Mouse (Mus musculus) CD4-positive helper T cell, adult 2 months (primary cell): ENCODE data around the gene Haao.

Experiments
- DNase-seq: peaks from one replicate; pipeline ENCODE4 v3.0.0-alpha.2; 2012; ENCODE audit warnings: low read depth, missing footprints, low spot score

Gene Haao

GRCm38 (mm10) chr17:83790158-83790557 lies 57.6 kb downstream of the Haao start:
- DNase-seq: no peak

GRCm38 (mm10) chr17:83786418-83786817 lies 61.3 kb downstream of the Haao start:
- DNase-seq: no peak

GRCm38 (mm10) chr17:83782740-83783139 lies 65.0 kb downstream of the Haao start:
- DNase-seq: no peak
